Mouse (Mus musculus): ENCODE results near the gene Negr1. TPM values are rescaled to one million over a fixed set of nuclear protein-coding genes. Genes with fewer than 3 reads are reported as not detected.

Gene Negr1
- polyA plus RNA-seq, 1 experiment from 2014 or later: 7.3 TPM

DNA sequence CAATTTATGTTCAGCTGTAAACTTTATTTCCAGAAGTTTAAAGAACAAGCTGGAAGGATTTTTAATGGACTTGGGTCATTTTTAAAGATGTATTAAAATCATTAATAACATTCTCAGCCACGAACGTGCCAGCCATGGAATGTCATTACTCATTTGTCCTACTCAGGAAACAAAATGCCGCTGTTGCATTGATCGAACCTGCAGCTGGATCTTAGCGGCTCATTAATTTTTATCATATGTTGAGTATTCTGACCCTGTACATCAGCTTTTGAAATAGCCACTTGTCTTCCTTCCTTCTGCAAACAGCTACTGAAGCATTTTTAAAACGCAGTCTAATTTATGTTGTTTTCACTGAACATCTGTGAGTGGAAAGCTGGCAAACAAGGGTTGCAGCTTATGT, 255.9 kb downstream of the Negr1 start:
- no peaks in the 10 kb centered on the region for H3K9me3 ChIP-seq (ENCODE audit: low read length)
- no peak overlapping the region for H3K27ac ChIP-seq (ENCODE audit: low read length)
- WGBS: 11% methylated on average over 6 of the region's 6 CpGs
- H3K36me3 ChIP-seq (ENCODE audit: insufficient read depth, low read length): no peaks in the 10 kb centered on the region
- peak; percentile 65; the same call in 1 of the 2 replicates for ATAC-seq (ENCODE audit: low FRiP score, low TSS enrichment)
- H3K9ac ChIP-seq (replicated peaks; ENCODE audit: low read length): no peak overlapping the region
- peaks cover 8% of the 10 kb centered on the region for H3K4me1 ChIP-seq (ENCODE audit: insufficient read depth, low read length)
- no peak overlapping the region for H3K4me2 ChIP-seq (replicated peaks; ENCODE audit: low read depth, low read length)
- no peak overlapping the region for H3K4me3 ChIP-seq (ENCODE audit: low read length)
- H3K27me3 ChIP-seq (ENCODE audit: insufficient read depth, low read length): no peaks in the 10 kb centered on the region

DNA sequence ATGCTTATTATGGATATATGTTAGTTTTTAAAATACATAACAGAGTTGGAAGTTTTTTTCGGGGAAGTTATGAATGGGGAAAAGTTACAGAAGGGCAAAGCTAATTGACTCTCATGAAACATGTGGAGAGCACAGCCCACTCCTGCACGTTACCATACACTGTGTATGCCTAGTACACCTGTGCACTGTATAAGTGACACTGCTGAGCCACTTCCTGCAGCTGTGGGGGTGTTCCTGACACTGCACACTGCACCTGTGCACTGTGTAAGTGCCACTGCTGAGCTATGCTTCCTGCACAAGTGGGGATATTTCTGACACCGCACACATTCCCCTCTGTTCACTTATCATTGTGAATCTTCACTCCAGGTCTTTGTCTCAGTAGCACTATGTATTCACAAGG, 261.4 kb downstream of the Negr1 start:
- Histone ChIP-seq H3K9me3 (ENCODE audit: low read length) (no peaks in the 10 kb centered on the region), H3K4me2 (replicated peaks; ENCODE audit: low read depth, low read length) (no peak overlapping the region), H3K27me3 (ENCODE audit: insufficient read depth, low read length) (no peaks in the 10 kb centered on the region), H3K9ac (replicated peaks; ENCODE audit: low read length) (no peak overlapping the region), H3K27ac (ENCODE audit: low read length) (no peak overlapping the region), H3K36me3 (ENCODE audit: insufficient read depth, low read length) (no peaks in the 10 kb centered on the region), H3K4me1 (ENCODE audit: insufficient read depth, low read length) (0 out of 2 replicates have a peak, but pooled peaks cover 2% of the 10 kb centered on the region), H3K4me3 (ENCODE audit: low read length) (no peak overlapping the region)
- ATAC-seq (ENCODE audit: low FRiP score, low TSS enrichment): peak; percentile 61; the same call in 1 of the 2 replicates
- 73% methylated on average over 3 of the region's 3 CpGs for WGBS

DNA sequence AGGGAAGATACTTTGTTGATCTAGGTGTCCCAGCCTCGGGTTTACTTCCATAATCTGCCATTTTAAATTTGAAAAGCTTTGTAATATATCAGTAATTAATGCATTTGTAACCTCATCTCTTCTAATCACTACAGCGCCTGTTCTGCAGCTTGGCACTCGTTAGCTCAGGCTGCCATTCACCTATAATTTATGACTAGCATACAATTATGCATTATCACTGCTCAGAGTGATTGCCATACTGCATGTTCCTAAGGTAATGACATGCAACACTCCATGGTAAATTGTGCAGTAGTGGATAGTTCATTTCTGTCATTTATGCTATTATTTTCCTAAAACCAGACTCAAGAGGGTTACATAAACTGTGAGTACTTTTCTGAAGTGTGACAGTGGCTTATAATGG, 272.3 kb downstream of the Negr1 start:
- Histone ChIP-seq H3K9ac (replicated peaks; ENCODE audit: low read length) (no peak overlapping the region), H3K4me3 (ENCODE audit: low read length) (no peak overlapping the region), H3K4me2 (replicated peaks; ENCODE audit: low read depth, low read length) (no peak overlapping the region), H3K4me1 (ENCODE audit: insufficient read depth, low read length) (no peaks in the 10 kb centered on the region), H3K9me3 (ENCODE audit: low read length) (no peaks in the 10 kb centered on the region), H3K27me3 (ENCODE audit: insufficient read depth, low read length) (no peaks in the 10 kb centered on the region), H3K27ac (ENCODE audit: low read length) (no peak overlapping the region), H3K36me3 (ENCODE audit: insufficient read depth, low read length) (no peaks in the 10 kb centered on the region)
- ATAC-seq (ENCODE audit: low FRiP score, low TSS enrichment): no peak
- 56% methylated on average over 3 of the region's 3 CpGs for WGBS

DNA sequence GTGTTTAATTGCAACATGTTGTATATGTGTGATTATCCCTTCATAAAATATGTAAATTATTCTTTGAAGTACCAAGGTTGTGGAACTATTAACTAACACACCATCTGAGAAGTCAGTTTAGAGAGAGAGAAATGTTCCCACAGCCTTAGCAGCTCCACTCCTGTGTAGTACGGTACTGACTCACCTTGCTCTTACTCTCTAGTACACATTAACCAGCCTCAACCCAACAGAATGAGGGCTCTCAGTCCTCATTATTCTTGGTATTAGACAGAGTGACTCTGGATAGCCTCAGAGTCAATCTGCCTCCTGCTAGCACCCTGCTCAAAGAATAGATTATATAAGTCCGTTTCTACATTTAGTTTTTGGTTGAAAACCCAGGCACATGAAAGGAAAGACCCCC, 277.0 kb downstream of the Negr1 start:
- Histone ChIP-seq H3K27me3 (ENCODE audit: insufficient read depth, low read length) (no peaks in the 10 kb centered on the region), H3K4me2 (replicated peaks; ENCODE audit: low read depth, low read length) (no peak overlapping the region), H3K27ac (ENCODE audit: low read length) (no peak overlapping the region), H3K4me1 (ENCODE audit: insufficient read depth, low read length) (no peaks in the 10 kb centered on the region), H3K9ac (replicated peaks; ENCODE audit: low read length) (no peak overlapping the region), H3K4me3 (ENCODE audit: low read length) (no peak overlapping the region), H3K36me3 (ENCODE audit: insufficient read depth, low read length) (no peaks in the 10 kb centered on the region), H3K9me3 (ENCODE audit: low read length) (no peaks in the 10 kb centered on the region)
- ATAC-seq (ENCODE audit: low FRiP score, low TSS enrichment): peak; percentile 91; the same call in 1 of the 2 replicates
- WGBS: 63% methylated on average over 2 of the region's 2 CpGs

DNA sequence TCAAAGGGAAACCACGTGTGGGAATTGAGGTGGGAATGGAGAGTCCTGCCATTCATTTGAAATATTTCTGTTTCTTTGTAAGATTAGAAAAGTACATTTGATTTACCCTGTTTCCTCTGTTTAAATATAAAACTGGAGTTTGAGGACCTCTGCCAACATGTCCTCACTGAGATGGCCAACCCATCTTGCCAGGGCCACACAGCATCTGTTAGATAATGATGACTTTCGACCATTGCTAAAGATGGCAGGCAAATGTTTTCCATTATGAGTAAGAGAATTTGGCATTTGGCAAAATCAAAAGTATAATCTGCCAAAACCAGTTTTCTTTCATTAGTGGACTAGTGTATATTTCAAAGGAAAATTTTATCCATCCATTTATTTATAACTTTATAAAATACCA, 286.8 kb downstream of the Negr1 start:
- no peak overlapping the region for H3K4me2 ChIP-seq (replicated peaks; ENCODE audit: low read depth, low read length)
- no peaks in the 10 kb centered on the region for H3K4me1 ChIP-seq (ENCODE audit: insufficient read depth, low read length)
- no peaks in the 10 kb centered on the region for H3K36me3 ChIP-seq (ENCODE audit: insufficient read depth, low read length)
- H3K9ac ChIP-seq (replicated peaks; ENCODE audit: low read length): no peak overlapping the region
- WGBS: 75% methylated on average over 2 of the region's 2 CpGs
- no peaks in the 10 kb centered on the region for H3K27me3 ChIP-seq (ENCODE audit: insufficient read depth, low read length)
- no peak for ATAC-seq (ENCODE audit: low FRiP score, low TSS enrichment)
- no peaks in the 10 kb centered on the region for H3K9me3 ChIP-seq (ENCODE audit: low read length)
- no peak overlapping the region for H3K27ac ChIP-seq (ENCODE audit: low read length)
- H3K4me3 ChIP-seq (ENCODE audit: low read length): no peak overlapping the region

DNA sequence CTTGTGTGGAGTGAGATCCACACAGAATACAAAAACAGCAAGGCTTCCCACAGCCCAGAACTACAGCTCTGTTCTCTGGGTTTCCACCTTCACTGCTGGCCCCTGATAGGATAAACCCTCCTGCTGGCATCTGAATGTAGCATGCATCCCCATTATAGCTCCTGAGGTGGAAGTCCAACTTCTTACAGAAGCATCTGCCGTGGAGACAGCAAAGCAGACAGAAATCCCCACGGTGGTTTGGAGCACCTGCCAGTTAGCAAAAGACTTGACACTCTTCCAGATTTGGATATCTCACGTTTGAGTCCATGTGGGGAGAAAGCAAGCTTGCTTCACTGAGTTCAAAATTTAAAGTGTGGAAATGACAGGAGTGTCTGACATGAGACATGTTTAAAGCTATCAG, 290.3 kb downstream of the Negr1 start:
- ATAC-seq (ENCODE audit: low FRiP score, low TSS enrichment): no peak
- Histone ChIP-seq H3K27ac (ENCODE audit: low read length) (no peak overlapping the region), H3K4me2 (replicated peaks; ENCODE audit: low read depth, low read length) (no peak overlapping the region), H3K4me1 (ENCODE audit: insufficient read depth, low read length) (no peaks in the 10 kb centered on the region), H3K4me3 (ENCODE audit: low read length) (no peak overlapping the region), H3K36me3 (ENCODE audit: insufficient read depth, low read length) (no peaks in the 10 kb centered on the region), H3K27me3 (ENCODE audit: insufficient read depth, low read length) (no peaks in the 10 kb centered on the region), H3K9me3 (ENCODE audit: low read length) (no peaks in the 10 kb centered on the region), H3K9ac (replicated peaks; ENCODE audit: low read length) (no peak overlapping the region)
- 81% methylated on average over 3 of the region's 3 CpGs for WGBS

DNA sequence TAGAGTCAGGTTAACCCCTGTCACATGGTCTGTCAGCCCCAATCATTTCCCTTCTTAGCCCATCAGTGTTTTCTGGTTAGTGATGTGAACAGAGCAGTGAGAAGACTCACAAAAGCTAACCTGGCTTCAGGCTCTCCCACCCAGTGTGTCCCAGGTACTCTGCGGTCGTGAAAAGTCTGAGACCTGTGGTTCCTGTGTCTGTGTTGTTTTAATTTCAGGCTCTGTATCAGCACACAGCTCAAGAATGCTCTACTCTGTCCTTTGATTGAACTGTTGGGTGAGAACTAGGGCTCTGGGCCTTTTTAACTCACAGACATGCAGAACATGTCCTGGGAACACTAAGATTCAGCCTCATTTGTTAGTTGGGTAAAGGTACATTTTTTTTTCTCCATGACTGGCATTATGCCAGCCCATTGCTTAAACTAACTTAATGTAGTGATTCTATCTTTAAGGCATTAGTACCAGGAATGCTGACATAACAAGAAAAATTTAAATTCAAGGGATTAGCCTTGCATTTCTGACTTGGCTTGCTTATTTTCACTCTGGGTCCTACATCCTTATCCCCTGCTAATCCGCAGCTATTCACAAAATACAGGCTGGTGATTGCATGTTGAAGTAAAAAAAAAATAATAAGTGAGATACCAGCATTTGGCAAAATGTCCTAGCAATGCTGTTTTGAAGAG, 308.8 kb downstream of the Negr1 start:
- Histone ChIP-seq H3K4me1 (ENCODE audit: insufficient read depth, low read length) (peaks cover 3% of the 10 kb centered on the region; the same call in 1 of the 2 replicates), H3K4me2 (replicated peaks; ENCODE audit: low read depth, low read length) (no peak overlapping the region), H3K4me3 (ENCODE audit: low read length) (no peak overlapping the region), H3K27ac (ENCODE audit: low read length) (peak overlapping the region; percentile 60; the same call in 1 of the 2 replicates), H3K9me3 (ENCODE audit: low read length) (no peaks in the 10 kb centered on the region), H3K27me3 (ENCODE audit: insufficient read depth, low read length) (no peaks in the 10 kb centered on the region), H3K9ac (replicated peaks; ENCODE audit: low read length) (no peak overlapping the region), H3K36me3 (ENCODE audit: insufficient read depth, low read length) (no peaks in the 10 kb centered on the region)
- WGBS: 55% methylated on average over 3 of the region's 3 CpGs
- ATAC-seq (ENCODE audit: low FRiP score, low TSS enrichment): 0 out of 2 replicates have a peak, but pooled peaks have one; percentile 27

DNA sequence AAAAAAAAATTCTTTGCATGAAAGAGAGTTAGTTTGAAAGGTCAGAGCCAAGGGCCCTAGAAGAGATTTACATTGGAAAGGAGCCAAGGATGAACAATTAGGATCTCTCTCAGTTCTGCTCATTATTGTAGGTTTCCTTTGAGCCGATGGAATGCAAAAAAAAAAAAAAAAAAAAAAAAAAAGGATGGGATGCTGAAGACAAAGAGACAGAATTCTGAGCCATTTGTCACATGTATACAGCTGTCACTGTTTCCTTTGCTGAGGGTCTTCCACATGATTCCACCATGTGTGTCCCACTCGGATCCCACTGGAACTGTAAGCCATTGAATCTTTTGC, 309.3 kb downstream of the Negr1 start:
- H3K27ac ChIP-seq (ENCODE audit: low read length): no peak overlapping the region

DNA sequence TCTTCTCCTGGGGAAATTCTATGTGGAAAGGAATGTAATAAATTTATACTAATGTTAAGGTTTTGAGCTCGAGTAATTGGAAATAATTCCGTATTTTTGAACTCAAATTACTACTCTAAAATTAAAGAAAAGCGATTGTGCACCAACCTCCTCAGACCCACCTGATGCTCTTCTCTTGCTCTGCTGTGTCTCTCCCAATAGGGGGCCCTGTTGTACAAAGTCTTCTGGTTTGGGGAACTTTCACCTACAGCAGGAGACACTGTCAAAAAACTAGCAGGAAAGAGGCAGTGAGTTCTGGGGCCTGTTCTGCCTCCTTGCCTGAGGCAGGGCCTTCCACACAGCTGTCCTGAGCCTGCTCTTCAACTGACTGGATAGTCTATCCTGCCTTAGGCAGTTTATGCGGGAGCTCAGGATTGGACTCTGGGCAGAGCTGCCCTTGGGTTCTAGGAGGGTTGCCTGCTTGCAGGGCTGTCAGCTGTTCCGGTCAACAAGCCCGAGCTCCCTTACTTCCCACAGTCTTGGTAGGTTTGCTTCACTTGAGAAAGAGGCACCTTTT, 310.1 kb downstream of the Negr1 start:
- Histone ChIP-seq H3K4me2 (replicated peaks; ENCODE audit: low read depth, low read length) (no peak overlapping the region), H3K9me3 (ENCODE audit: low read length) (no peaks in the 10 kb centered on the region), H3K4me1 (ENCODE audit: insufficient read depth, low read length) (peaks cover 3% of the 10 kb centered on the region; the same call in 1 of the 2 replicates), H3K27me3 (ENCODE audit: insufficient read depth, low read length) (no peaks in the 10 kb centered on the region), H3K4me3 (ENCODE audit: low read length) (no peak overlapping the region), H3K27ac (ENCODE audit: low read length) (no peak overlapping the region), H3K36me3 (ENCODE audit: insufficient read depth, low read length) (no peaks in the 10 kb centered on the region), H3K9ac (replicated peaks; ENCODE audit: low read length) (no peak overlapping the region)
- WGBS: 75% methylated on average over 6 of the region's 6 CpGs
- peak; percentile 65 for ATAC-seq (ENCODE audit: low FRiP score, low TSS enrichment)

More for the DNA sequence above, 309.3 kb downstream of the Negr1 start:
- no peaks in the 10 kb centered on the region for H3K36me3 ChIP-seq (ENCODE audit: insufficient read depth, low read length)
- H3K9ac ChIP-seq (replicated peaks; ENCODE audit: low read length): no peak overlapping the region
- no peaks in the 10 kb centered on the region for H3K27me3 ChIP-seq (ENCODE audit: insufficient read depth, low read length)
- WGBS: 51% methylated on average over 2 of the region's 2 CpGs
- peaks cover 3% of the 10 kb centered on the region; the same call in 1 of the 2 replicates for H3K4me1 ChIP-seq (ENCODE audit: insufficient read depth, low read length)
- no peak overlapping the region for H3K4me2 ChIP-seq (replicated peaks; ENCODE audit: low read depth, low read length)
- H3K9me3 ChIP-seq (ENCODE audit: low read length): no peaks in the 10 kb centered on the region
- ATAC-seq (ENCODE audit: low FRiP score, low TSS enrichment): no peak
- H3K4me3 ChIP-seq (ENCODE audit: low read length): no peak overlapping the region

DNA sequence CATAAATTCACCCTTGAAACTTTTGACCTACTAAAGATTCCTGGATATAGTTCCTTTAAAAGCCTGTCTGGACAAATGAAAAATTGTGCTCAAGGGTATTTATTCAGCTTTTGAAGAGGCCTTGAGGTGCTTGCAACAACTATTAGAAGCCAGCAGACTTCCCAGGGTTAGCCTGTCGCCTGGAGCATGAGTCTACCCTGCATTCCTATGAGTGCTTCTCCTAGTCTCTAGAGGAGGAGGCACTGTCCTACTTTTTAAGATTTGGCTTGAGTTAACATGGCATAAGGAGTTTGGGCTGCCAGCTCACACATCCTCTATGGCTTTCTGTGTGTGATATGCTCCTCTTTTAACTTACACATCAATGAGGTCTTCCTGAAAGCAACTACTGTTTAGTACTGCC, 315.0 kb downstream of the Negr1 start:
- Histone ChIP-seq H3K27me3 (ENCODE audit: insufficient read depth, low read length) (no peaks in the 10 kb centered on the region), H3K9ac (replicated peaks; ENCODE audit: low read length) (no peak overlapping the region), H3K4me3 (ENCODE audit: low read length) (no peak overlapping the region), H3K9me3 (ENCODE audit: low read length) (peaks cover 8% of the 10 kb centered on the region), H3K4me1 (ENCODE audit: insufficient read depth, low read length) (no peaks in the 10 kb centered on the region), H3K36me3 (ENCODE audit: insufficient read depth, low read length) (no peaks in the 10 kb centered on the region), H3K27ac (ENCODE audit: low read length) (no peak overlapping the region), H3K4me2 (replicated peaks; ENCODE audit: low read depth, low read length) (no peak overlapping the region)
- no peak for ATAC-seq (ENCODE audit: low FRiP score, low TSS enrichment)
- 60% methylated on average over 1 of the region's 1 CpGs for WGBS

Measured in kidney, embryonic 16.5 days (tissue).